Comparison of ENCODE assay signal across 16 mouse cellular contexts in the genomic region with DNA sequence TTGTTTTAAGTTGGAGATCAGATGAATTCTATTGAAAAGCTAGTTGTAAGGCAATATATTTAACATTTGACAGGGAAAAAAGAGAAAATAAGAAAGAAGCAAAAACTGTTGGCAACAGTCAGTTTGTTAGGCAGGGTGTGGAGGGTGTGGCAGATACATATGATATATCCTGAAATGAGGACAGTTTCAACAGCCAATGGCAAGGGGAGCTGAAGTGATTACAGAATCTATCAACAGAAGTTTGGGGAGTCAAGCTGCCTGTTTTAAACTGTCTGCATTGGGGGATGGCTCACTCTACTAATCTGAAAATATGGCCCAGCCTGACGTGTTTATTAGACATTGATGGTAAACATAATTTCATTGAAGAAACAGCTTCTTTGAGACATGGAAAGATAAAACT.
"Had no signal": no experiment of that assay in that cellular context is flagged by ENCODE, and none has a peak within 500 bp of the region (broad histone marks: within the 10 kb centered on the region; RNA-seq: fewer than 3 reads in every experiment).

No protein-coding gene starts in this region.

- H3K4me2 ChIP-seq: neural tube, embryonic 13.5 days; neural tube, embryonic 15.5 days; stomach, embryonic 15.5 days had no signal

- H3K9me3 ChIP-seq: neural tube, embryonic 13.5 days; neural tube, embryonic 15.5 days; stomach, embryonic 15.5 days had no signal

- H3K4me3 ChIP-seq: neural tube, embryonic 13.5 days; neural tube, embryonic 15.5 days; stomach, embryonic 15.5 days had no signal

- H3K27ac ChIP-seq: neural tube, embryonic 13.5 days; neural tube, embryonic 15.5 days; stomach, embryonic 15.5 days; stomach, postnatal 0 days had no signal

- H3K4me1 ChIP-seq: neural tube, embryonic 13.5 days; neural tube, embryonic 15.5 days; stomach, embryonic 15.5 days had no signal

- H3K9ac ChIP-seq: neural tube, embryonic 13.5 days; neural tube, embryonic 15.5 days; stomach, embryonic 15.5 days had no signal

- H3K36me3 ChIP-seq: neural tube, embryonic 13.5 days; neural tube, embryonic 15.5 days; stomach, embryonic 15.5 days had no signal

- H3K27me3 ChIP-seq: neural tube, embryonic 13.5 days; neural tube, embryonic 15.5 days; stomach, embryonic 15.5 days had no signal

- DNase-seq: retina, postnatal 1 day; right cerebral cortex, adult 18-20 months; right cerebral cortex, postnatal 14 days; right cerebral cortex, postnatal 25 days; right cerebral cortex, postnatal 4 days; spleen, adult 18-20 months; thymus, adult 18-20 months; thymus, adult 2 months; thymus, postnatal 14 days; thymus, postnatal 25 days; thymus, postnatal 36 days; thymus, postnatal 4 days had no signal
